Mouse (Mus musculus) heart, embryonic 11.5 days (tissue): ENCODE measurements around the gene Npat. TPM values are rescaled to one million over a fixed set of nuclear protein-coding genes. Genes with fewer than 3 reads are reported as not detected.
A peak's percentile ranks its signal among the peaks of the same experiment; 100 is the strongest.

Experiments
- ATAC-seq: fragments of 200-750 bp; cut with Nextera tagmentation; replicated peaks from 2 replicates; pipeline ENCODE4 v1.8.0; 2017; ENCODE audit warnings: moderate library complexity; ENCODE audit not compliant: insufficient number of reproducible peaks, low FRiP score, low TSS enrichment
- H3K27ac ChIP-seq: fragments of 300-500 bp; sonication (generic); 2 replicates; pipeline ENCODE4 v1.5.1; 2014; ENCODE audit warnings: mild to moderate bottlenecking, low read depth, low read length
- H3K27me3 ChIP-seq: fragments of 300-500 bp; sonication (generic); 2 replicates; pipeline ENCODE4 v1.6.1; 2014; ENCODE audit warnings: mild to moderate bottlenecking, low read length, mixed read lengths; ENCODE audit not compliant: control insufficient read depth, insufficient read depth
- H3K36me3 ChIP-seq: fragments of 300-500 bp; sonication (generic); 2 replicates; pipeline ENCODE4 v1.6.1; 2014; ENCODE audit warnings: mild to moderate bottlenecking, low read length, moderate library complexity, mixed read lengths; ENCODE audit not compliant: control insufficient read depth, insufficient read depth
- H3K4me1 ChIP-seq: fragments of 300-500 bp; sonication (generic); 2 replicates; pipeline ENCODE4 v1.6.1; 2014; ENCODE audit warnings: low read length; ENCODE audit not compliant: control insufficient read depth, insufficient read depth
- H3K4me2 ChIP-seq: fragments of 300-500 bp; sonication (generic); 2 replicates; pipeline ENCODE4 v1.6.1; 2014; ENCODE audit warnings: mild to moderate bottlenecking, moderate library complexity
- H3K4me3 ChIP-seq: fragments of 300-500 bp; sonication (generic); 2 replicates; pipeline ENCODE4 v1.5.1; 2014; ENCODE audit warnings: low read depth, low read length
- H3K9ac ChIP-seq: fragments of 300-500 bp; sonication (generic); 2 replicates; pipeline ENCODE4 v1.6.1; 2014; ENCODE audit warnings: mild to moderate bottlenecking, low read depth, low read length, moderate library complexity
- H3K9me3 ChIP-seq: fragments of 300-500 bp; sonication (generic); replicated peaks from 2 replicates; pipeline ENCODE4 v1.6.1; 2016; ENCODE audit warnings: low read length; ENCODE audit not compliant: control insufficient read depth
- WGBS: fragments of 180-500 bp; shearing (Covaris S2); extraction: QIAGEN DNeasy Blood & Tissue Kit; methylation state at CpG from one replicate; pipeline ENCODE4 v1.1.7; 2014; ENCODE audit not compliant: insufficient replicate concordance; 5-methylcytosine and 5-hydroxymethylcytosine counted together
- polyA plus RNA-seq: library from polyadenylated mRNA; unstranded; fragments of >200 nt; fragmentation: Nextera tagmentation; extraction: Ambion mirVana; gene quantifications from 2 replicates; pipeline ENCODE4 v1.2.1, GENCODE M21; 2014

The Npat gene
- 18.3 and 18.9 TPM in 2 replicates for polyA plus RNA-seq

- Histone ChIP-seq H3K9ac (peak within 1 kb of the TSS; percentile 91), H3K9me3 (no peaks in the 10 kb centered on the region), H3K27me3 (no peaks in the 10 kb centered on the region), H3K4me2 (peak within 1 kb of the TSS; percentile 92), H3K4me1 (peaks cover 10% of the 10 kb centered on the region), H3K27ac (peak within 1 kb of the TSS; percentile 94), H3K36me3 (no peaks in the 10 kb centered on the region), H3K4me3 (peak within 1 kb of the TSS; percentile 83)
- under 1% methylated on average over 69 of the region's 69 CpGs for WGBS
- ATAC-seq, result peak; percentile 99
Measured at GRCm38 (mm10) chr9:53536558-53537320, at the start of gene Npat, which contains the start of gene Atm. TSS of gene Npat (plus strand) at chr9:53537047. TSS of gene Atm (minus strand) at chr9:53536740.

GRCm38 (mm10) chr9:53508053-53508452 lies 28.8 kb upstream of the Npat start:
- no peaks in the 10 kb centered on the region for H3K4me1 ChIP-seq
- no peak overlapping the region for H3K9ac ChIP-seq
- peaks cover 9% of the 10 kb centered on the region; the same call in 1 of the 2 replicates for H3K36me3 ChIP-seq
- no peak overlapping the region for H3K4me2 ChIP-seq
- H3K27ac ChIP-seq, result no peak overlapping the region
- ATAC-seq, result no peak
- 85% methylated on average over 7 of the region's 7 CpGs for WGBS
- H3K27me3 ChIP-seq, result no peaks in the 10 kb centered on the region
- no peaks in the 10 kb centered on the region for H3K9me3 ChIP-seq
- no peak overlapping the region for H3K4me3 ChIP-seq

DNA sequence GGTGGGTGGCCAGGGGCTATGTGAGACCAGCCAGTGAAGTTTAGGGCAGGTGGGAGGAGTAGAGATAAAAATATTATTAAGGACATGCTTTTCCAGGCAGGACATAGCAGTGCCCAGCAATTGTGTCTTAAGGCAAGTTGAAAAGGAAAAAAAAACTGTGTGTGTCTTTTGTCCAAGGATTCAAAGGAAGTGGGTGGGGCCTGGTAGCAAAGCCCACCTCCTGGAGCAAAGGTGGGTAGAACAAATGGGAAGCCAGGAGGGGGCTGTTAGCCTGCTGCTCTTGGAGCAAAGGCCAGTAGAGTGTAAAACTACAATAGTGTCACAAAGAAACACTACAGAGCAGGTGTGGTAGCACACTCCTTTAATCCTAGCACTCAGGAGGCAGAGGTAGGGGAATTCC lies 22.8 kb upstream of the Npat start:
- Histone ChIP-seq H3K36me3 (peaks cover 12% of the 10 kb centered on the region; the same call in 1 of the 2 replicates), H3K27me3 (no peaks in the 10 kb centered on the region), H3K4me2 (no peak overlapping the region), H3K4me1 (no peaks in the 10 kb centered on the region), H3K9me3 (no peaks in the 10 kb centered on the region), H3K4me3 (no peak overlapping the region), H3K27ac (no peak overlapping the region), H3K9ac (no peak overlapping the region)
- ATAC-seq, result no peak

DNA sequence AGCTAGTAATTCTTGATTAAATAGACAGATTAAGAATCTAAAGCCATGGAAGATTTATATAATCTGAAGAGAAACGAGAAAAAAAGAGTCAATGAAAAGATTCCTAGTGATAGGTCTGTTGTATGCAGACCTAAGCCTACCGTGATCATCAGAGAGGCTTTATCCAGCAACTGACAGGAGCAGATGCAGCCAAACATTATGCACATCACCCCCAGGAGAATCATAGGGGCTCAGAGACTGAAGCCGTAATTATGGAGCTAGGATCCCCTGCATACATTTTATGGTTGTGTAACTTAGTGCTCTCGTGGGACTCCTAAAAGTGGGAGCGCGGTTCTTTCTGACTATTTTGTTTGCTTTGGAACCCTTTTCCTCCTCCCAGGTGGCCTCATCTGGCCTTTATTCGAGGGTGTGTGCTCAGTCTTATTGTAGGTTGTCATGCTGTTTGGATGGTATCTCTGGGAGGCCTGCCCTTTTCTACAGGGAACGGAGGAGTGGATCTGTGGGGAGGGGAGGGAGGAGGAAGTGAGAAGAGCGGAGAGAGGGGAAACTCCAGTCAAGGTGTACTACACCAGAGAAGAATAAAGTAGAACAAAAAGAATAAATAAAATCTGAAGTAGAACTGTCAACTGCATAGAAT lies 19.4 kb upstream of the Npat start:
- no peaks in the 10 kb centered on the region for H3K4me1 ChIP-seq
- ATAC-seq, result no peak
- no peak overlapping the region for H3K27ac ChIP-seq
- 0 out of 2 replicates have a peak, but pooled peaks cover 6% of the 10 kb centered on the region for H3K36me3 ChIP-seq
- no peaks in the 10 kb centered on the region for H3K9me3 ChIP-seq
- no peaks in the 10 kb centered on the region for H3K27me3 ChIP-seq
- H3K4me2 ChIP-seq, result no peak overlapping the region
- no peak overlapping the region for H3K4me3 ChIP-seq
- H3K9ac ChIP-seq, result no peak overlapping the region
- WGBS, result 75% methylated on average over 9 of the region's 9 CpGs

DNA sequence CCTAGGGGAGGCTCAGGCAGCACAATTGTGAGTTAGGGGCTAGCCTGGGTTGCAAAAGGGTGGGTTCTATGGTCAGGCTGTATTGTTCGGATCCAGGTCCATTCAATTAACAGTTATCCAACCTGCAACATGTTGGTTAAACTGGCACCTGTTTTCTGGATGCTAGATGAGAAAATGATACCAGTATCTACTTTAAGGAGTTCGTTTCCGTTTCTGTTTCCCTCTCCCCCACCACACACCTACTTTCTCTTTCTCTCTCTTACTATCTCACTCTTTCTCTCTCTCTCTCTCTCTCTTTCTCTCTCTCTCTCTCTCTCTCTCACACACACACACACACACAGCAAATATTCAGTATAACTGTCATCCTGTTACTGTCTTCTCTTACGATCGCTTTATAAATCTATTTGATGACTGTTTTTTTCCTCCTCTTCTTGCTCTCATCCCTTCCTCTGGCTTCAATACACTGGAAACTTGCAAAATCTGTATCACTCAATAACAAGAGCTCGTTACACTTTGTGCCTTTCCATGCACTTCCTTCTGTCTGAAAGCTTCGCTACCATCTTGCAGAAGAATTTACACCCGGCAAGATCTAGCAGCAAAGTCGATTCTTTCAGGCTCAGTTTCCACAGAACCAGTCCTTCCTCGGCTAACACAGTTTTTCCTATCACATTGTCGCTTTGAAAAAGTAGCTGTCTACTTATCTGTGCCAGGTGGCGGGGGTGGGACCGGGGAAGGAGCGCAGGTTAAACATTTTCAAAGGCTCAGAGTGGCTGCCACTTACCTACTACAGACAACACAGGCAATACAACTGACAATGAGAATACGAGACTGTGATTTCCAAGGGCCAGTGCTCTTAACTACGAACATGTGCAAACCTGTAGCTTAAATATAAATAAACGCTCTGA lies 1.2 kb upstream of the Npat start:
- peak overlapping the region; percentile 75 for H3K9ac ChIP-seq
- peak overlapping the region; percentile 83 for H3K4me3 ChIP-seq
- ATAC-seq, result no peak
- peak overlapping the region; percentile 89 for H3K27ac ChIP-seq
- H3K27me3 ChIP-seq, result no peaks in the 10 kb centered on the region
- no peaks in the 10 kb centered on the region for H3K9me3 ChIP-seq
- peak overlapping the region; percentile 92 for H3K4me2 ChIP-seq
- WGBS, result 17% methylated on average over 17 of the region's 17 CpGs
- H3K36me3 ChIP-seq, result no peaks in the 10 kb centered on the region
- H3K4me1 ChIP-seq, result peaks cover 10% of the 10 kb centered on the region

DNA sequence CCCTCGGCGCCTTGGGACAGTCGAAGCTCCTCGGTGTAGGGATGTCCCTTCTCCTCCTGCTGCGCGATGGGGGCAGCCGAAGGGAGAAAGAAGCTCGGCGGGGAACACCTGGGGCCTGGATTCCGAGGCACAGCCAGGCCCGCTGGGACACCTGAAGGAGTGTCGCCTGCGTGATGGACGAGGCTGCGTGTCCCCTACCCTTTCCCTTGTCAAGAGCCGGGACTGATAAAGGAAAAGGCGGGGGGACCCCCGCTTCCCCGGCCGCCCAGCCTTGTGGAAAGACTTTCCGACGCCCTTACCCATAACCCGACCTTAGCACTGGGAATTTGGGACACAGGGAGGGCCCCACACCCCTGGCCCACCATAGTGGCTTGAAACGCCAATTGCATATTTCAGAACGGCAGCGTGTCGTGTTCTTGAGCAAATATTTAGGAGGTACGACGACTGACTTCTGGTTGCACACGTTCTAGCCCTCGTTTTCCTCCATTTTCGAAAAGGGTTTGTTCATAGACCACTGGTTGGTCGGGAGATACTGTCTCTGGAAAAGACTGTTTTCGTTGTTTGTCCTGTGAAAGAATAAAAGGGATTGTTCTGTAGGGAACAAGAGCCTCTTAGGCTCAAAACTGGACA lies 604 bp downstream of the Npat start:
- Histone ChIP-seq H3K4me2 (peak overlapping the region; percentile 71), H3K4me3 (peak overlapping the region; percentile 83), H3K27me3 (no peaks in the 10 kb centered on the region), H3K9ac (peak overlapping the region; percentile 91), H3K27ac (peak overlapping the region; percentile 94), H3K4me1 (peaks cover 10% of the 10 kb centered on the region), H3K9me3 (no peaks in the 10 kb centered on the region), H3K36me3 (no peaks in the 10 kb centered on the region)
- WGBS, result under 1% methylated on average over 33 of the region's 34 CpGs
- no peak; the same call in 1 of the 2 replicates for ATAC-seq

GRCm38 (mm10) chr9:53570662-53571061 lies 33.8 kb downstream of the Npat start:
- ATAC-seq, result no peak
- Histone ChIP-seq H3K36me3 (peaks cover 17% of the 10 kb centered on the region), H3K27ac (no peak overlapping the region), H3K9me3 (no peaks in the 10 kb centered on the region), H3K4me1 (no peaks in the 10 kb centered on the region), H3K9ac (no peak overlapping the region), H3K4me2 (no peak overlapping the region), H3K27me3 (no peaks in the 10 kb centered on the region), H3K4me3 (no peak overlapping the region)
- 93% methylated on average over 6 of the region's 6 CpGs for WGBS
